Mouse (Mus musculus) liver, adult 2 months (tissue): Measurements from ENCODE around the gene Bmpr1a.

ENCODE experiments used
- CTCF ChIP-seq: fragments of 200-500 bp; IDR thresholded peaks from 2 replicates; pipeline ENCODE4 v1.5.1; 2011; ENCODE audit warnings: low read depth, low read length, control low read depth
- POLR2A ChIP-seq: fragments of 200-500 bp; IDR thresholded peaks from 2 replicates; pipeline ENCODE4 v1.6.1; 2011; ENCODE audit warnings: low read length, control low read depth; ENCODE audit not compliant: insufficient read depth; ENCODE audit errors: extremely low read depth

DNA sequence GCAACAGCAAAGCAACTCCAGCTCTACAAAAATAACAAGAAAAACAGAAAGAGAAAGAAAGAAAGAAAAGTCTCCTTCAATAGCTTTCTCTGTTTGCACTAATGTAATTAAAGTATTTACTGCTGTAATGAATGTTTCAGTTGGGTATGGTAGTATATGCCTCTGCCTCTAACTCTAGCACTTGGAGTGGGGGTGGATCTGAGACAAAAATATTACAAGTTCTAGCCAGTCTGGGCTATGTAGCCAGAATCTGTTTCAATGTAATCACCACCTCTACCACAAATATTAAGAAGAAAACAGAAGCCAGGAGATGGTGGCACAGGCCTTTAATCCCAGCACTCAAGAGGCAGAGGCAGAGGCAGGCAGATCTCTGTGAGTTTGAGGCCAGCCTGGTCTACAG, 54.7 kb downstream of the Bmpr1a start:
- no peak for TF ChIP-seq POLR2A
- no peak for TF ChIP-seq CTCF
